Mouse (Mus musculus): ENCODE results near the gene Parp12.

The Parp12 gene

DNA sequence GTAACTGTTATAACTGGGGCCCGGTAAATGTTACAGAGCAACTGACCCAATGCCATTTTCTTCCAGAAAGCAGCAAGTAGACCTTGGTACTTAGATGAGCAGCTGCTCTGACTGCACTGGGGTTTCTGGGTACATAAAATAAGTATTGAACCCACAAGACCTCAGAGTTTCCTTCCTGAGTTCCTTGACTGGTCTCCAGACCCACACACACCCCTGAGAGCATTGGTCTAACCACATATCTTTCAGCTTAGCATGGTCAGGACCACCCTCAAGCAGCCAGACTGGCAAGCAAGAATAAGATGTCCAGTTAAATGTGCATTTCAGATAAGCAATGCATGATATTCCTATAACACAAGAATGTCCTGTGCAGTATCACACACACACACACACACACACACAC is 61.0 kb downstream of the Parp12 start:
- DNase-seq = no peak

DNA sequence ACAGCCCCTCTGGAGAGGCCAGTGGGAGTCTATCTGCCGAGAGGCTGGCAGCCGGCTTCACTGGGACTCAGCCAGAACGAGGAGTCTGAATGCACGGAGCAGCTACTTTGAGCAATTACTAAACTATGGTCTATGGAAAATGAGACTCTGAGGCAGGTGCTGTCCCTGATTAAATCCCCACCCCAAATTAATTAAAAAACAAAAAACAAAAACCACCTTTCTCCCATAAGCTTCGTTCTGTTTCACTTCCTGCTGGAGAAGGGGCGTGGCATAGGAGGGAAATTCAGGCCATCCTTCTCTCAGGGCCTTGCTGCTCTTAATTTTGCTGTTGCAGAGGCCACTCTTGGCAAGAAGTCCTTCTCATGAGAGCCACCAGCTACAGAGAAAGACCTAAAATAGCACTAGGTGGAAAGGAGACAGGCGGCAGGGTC is 62.3 kb downstream of the Parp12 start:
- DNase-seq = no peak

GRCm38 (mm10) chr6:39054878-39055508 is 63.2 kb downstream of the Parp12 start:
- DNase-seq = no peak

DNA sequence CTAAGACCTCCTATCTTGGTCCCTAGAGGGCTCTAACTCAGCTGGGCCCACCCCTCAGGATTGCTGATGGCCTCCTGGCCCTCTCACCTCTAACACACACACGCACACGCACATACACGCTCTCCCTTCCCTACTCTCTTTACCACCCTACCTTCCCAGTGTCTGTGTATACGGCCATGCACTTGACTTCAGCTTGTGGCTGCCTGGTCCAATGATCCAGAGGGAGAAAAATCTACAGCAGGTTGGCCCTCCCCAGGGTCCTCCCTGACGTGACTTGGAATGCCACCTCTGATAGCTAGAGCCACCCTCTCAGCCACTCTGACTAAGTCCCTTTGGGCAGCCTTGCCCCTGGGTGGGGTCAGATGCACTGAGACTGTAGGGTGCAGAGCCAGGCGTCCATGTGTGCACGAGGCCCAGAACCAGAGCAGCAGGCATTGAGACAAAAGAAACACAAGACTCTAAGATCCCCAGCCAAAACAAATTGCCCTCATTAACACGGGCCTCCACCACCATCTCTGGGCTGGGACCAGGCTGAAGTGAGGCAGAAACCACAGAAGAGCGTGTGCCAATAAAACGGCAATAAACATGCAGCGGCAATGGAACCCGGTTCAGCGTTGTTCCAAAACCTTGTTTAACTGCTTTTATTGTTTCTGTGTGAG is 63.8 kb downstream of the Parp12 start:
- DNase-seq = peak in 1 of 2 experiments; percentile 18

GRCm38 (mm10) chr6:39052636-39053035 is 65.5 kb downstream of the Parp12 start:
- peak; percentile 35 to 36 for DNase-seq

GRCm38 (mm10) chr6:39051799-39052556 is 66.2 kb downstream of the Parp12 start:
- peak in 1 of 2 experiments; percentile 38 for DNase-seq

GRCm38 (mm10) chr6:39050836-39051235 is 67.3 kb downstream of the Parp12 start:
- DNase-seq = no peak

GRCm38 (mm10) chr6:39049141-39049540 is 69.0 kb downstream of the Parp12 start:
- DNase-seq = no peak

DNA sequence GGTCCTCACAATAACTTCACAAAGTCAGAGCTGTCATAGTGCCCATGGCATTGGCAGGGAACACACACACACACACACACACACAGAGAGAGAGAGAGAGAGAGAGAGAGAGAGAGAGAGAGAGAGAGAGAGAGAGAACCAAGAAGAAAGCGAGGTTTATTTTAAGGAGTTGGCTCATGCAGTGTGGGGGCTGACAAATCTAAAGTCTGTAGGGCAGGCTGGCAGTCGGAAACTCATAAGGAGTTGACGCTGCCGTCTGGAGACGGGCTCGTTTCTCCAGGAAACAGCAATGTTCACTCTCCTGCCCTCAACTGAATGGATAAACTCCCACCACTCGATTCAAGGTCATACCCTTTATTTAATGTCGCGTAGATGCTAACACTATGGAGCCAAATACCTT is 77.7 kb downstream of the Parp12 start:
- no peak for DNase-seq
